Mouse (Mus musculus) adrenal gland, postnatal 10 days (tissue): Measurements from ENCODE around the gene Prdm2. TPM values are rescaled to one million over a fixed set of nuclear protein-coding genes. Genes with fewer than 3 reads are reported as not detected.

Experiments used
- DNase-seq: peaks from one replicate; pipeline ENCODE4 v3.0.0; 2021; ENCODE audit warnings: mixed read lengths
- total RNA-seq, 2 experiments: library from RNA; stranded (reverse); gene quantifications; 2 replicates each; pipeline ENCODE4 v1.2.3; 2021

The Prdm2 gene
- total RNA-seq, 2 experiments from 2014 or later, result 21.2 to 23.4 TPM

DNA sequence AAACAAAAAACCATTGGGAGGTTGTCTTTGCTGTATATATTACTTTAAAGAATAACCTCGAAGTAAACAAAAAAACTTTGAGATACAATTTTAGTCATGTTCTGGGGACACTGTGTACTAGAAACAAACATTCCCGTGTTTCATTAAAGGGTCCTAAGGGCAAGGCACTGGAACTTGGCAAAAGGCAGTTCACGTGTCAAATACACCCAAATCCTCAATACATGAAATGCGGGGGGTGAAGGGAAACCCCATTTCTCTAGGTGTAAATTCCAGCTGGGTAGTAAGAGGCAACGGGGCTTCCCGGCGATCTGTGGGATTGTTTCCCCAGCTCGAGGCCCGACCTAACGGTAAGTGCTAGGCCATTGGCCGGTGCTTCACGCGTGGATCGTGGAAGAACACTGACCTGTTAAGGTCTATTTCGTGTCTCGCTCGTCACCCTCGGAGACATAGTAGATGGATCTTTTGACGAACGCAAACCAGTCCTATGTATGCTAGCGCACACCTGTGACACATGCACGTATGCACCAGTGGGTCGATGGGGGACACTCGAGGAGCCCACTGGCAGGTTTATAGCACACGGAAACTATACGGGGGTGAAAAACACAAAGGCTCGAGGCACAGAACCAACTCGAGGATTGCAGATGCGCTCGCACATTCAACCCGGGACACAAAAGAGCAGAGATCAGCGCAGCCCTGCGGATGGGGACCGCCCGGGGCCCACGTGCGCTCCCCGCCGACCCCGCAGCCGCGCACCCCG is 1.0 kb downstream of the Prdm2 start:
- DNase-seq, result peak; percentile 32

DNA sequence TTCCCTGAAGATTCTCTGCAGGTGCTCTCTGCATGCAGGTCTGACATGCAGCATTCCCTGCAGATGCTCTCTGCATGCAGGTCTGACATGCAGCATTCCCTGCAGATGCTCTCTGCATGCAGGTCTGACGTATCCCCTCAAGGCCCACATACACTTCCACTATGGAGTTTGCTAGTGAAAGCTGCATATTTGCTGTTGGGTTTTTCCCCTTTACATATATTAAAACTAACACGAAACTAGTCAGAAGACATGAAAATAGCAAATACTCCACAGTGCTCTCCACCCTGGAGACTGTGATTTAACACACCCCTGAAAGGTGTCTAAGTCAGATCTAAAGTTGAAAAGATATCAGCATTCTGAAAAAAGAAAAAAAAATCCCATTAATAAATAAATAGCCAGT is 2.8 kb downstream of the Prdm2 start:
- no peak for DNase-seq

DNA sequence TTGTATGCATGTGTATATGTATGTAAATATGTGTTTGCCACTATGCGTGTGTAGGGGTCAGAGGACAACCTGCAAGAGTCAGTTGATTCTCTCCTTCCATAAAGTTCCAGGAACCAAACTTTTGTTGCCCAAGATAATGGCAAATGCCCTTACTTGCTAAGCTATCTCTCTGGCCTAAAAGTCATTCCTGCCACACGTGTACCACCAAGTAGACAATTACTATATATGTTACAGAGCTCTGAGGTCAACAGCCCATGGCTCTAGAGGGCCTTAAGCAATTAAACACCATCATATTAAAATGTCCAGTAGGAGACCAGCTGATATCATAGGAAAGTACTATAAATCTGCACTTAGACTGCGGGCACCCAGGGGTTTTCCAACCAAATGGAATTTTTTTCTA is 10.1 kb downstream of the Prdm2 start:
- no peak for DNase-seq

DNA sequence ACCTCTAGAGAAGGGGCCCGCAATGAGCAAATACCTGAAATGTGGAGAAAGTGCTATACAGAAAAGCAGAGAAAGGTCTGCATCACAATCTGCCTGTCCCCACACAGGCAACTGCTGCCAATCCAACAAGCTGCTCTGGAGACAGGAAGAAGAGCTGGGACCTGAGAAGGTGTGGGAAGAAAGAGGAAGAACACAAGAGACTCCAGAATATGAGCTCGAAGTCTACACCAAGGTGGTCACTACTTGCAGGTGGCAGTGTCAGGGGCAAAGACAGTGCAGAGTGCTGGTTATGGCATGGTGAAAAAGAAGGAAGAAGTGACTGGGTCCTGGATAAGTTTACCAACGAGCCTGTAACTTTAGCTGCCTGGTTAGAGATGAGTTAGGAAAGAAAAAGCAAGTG is 14.4 kb downstream of the Prdm2 start:
- DNase-seq, result no peak

DNA sequence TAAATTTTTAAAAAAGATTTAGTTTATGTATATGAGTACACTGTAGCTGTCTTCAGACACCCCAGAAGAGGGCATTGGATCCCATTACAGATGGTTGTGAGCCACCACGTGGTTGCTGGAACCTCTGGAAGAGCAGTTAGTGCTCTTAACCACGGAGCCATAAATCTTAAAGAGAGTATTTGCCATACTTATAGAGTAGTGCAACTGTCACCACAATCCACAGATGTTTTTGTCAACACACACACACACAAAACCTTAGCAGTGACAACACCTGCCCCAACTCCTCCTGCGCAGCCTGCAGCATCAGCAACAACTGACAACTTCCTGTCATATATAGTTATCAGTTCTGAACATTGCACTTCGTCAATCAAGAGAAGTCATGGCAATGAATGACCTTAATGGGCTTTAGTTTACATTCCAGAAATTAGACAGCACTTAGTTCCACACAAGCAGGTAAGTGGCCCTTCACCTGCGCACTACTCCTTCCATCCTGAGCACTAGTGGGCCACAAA is 14.9 kb downstream of the Prdm2 start:
- no peak for DNase-seq

DNA sequence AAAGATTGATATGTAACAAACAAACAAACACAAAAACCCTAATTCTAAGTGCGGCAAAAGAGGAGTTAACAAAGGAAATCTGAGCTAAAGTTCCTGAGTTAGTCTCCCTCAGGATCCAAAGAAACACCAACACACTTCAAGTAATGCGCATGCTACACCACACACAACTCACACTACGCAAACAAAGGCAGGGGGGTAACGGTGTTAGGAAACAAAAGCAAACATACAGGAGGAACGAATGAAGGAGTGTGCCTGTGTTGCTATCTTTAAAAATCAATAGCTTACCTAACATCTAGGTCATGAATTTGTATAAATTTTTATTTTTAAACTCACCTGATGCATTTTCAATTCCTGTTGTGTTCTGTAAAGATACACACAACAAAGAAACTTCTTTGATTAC is 18.5 kb downstream of the Prdm2 start:
- DNase-seq, result no peak

DNA sequence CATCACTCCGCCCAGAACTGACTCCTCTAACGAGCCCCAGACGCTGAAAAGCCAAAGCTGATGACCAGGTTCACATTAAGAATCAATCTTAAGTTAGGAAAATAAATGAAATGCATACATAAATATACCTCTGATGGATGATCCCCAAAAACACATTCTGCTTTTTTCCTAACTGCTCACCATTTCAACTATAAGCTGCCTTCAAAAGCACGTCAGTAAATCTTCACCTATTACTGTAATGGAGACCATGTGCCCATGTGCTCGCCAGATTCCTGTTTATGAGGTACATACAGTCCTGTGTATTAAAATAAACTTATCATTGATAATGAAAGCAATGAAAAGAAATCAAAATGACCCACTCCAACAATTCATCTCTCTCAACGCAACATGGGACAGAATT is 19.6 kb downstream of the Prdm2 start:
- no peak for DNase-seq

DNA sequence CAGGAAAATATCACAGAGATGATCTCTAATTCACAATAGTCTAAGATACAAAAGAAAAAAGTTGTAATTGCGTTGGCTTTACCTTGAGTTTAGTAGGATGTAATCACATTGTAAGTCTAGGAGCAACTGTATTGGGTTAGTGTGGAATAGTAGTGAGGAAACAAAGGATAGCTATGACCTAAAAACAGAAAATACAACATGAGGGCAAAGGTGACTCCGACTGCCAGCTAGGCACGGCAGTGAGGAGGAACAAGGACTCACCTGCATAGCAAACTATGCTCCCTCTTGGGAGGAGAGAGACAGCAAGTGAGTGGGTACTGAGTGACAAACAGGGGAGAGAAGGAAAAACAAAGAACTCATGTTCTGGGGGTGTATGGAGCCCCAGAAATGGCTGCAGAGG is 21.0 kb downstream of the Prdm2 start:
- DNase-seq, result no peak

DNA sequence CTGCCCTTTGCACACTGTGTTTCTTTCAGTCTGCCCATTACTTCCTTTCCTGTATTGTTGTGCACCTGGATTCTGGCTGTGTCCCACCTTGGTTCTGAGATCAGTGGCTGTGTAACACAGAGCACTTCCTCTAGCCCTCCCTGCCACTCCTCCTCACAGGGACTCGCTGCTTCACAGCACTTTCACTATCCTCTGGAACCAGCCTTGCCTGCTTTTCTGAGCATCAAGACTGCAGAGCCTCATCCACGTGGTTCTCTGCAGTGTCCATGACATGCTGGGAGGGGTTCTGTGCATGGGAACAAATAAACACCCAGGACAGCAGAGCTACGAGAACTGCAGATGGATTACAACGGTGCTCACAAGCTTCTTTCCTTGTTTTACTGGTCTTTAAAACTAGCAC is 22.1 kb downstream of the Prdm2 start:
- DNase-seq, result peak; percentile 7

DNA sequence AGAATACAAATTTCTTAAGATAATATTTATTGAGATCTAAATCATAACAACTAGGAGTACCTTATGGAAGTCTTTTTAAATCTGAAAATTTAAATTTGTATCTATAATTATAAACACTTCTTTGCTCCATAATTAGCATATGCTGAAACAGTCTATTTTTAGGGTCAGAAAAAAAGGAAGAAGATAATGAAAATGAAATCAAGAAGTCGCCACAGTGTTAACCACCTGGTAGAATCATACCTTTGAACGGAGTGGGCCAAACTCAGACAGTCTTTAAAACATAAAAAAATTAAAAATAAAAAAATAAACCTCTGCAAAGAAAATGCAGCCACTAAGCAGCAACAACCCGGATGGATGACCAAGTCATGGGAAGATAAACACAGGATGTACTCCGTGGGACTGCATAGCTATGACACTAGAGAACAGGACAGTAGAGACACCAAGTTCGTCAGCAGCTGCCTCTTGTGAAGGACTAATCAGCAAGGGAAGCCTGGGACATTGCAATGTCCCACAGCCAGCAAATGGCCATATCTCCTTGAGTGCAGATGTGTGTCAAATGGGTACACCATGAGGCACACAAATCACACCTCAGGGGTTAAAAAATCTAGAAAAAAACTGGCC is 24.1 kb downstream of the Prdm2 start:
- DNase-seq, result no peak

DNA sequence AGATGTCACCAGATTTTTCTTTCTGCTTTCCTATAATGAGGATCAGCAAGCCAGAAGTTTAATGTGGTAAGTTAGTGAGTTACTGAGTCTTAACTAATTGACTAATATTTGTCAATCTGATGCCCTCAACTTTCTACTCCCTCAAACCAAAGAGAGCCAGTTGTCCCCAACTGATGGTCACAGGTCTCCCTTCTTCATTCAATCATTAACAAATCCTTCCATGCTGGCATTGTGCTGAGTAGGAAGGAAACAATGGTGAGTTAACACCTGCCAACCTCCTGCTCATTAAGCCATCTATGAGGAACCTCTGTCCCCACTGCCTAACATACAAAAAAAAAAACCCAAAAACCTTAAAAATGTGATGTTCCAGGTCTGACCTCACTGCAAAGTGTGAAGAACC is 26.7 kb downstream of the Prdm2 start:
- DNase-seq, result no peak

DNA sequence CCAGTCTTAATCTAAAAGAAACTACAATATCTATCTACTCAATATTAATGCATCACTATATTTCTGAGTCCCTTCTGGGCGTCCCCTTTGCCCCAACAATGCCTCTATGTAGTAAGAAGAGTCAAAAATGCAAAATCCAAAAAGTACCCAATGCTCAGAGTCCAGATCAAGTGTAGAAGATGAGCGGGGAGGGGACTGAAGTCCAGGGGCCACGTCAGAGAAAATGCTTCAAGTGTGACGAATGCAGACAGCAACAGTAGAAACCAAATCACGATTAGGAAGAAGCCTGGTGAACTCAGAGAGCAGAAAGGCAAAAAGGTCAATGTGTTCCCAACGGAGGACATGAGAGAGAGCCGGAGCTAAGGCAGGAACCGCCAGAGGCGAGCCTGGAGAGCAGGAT is 27.3 kb downstream of the Prdm2 start:
- DNase-seq, result no peak

DNA sequence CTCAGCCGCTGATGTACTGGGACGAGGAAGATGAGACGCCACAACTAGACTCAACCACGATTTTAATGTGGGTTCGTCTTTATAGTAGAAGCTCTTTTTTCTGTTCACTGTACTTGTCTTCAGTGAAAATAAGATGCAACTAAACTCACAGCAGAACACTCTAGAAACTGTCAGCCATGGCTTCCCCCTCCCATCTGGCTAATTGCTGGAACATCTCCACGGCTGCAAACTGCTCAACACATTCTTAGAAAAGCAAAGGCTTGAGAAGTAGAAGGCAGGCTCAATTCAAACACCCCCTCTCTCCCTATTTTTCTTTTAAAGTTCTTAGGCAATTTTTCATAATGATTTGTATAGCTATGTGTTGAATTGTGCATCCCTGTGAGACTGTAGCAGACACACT is 29.7 kb downstream of the Prdm2 start:
- no peak for DNase-seq

DNA sequence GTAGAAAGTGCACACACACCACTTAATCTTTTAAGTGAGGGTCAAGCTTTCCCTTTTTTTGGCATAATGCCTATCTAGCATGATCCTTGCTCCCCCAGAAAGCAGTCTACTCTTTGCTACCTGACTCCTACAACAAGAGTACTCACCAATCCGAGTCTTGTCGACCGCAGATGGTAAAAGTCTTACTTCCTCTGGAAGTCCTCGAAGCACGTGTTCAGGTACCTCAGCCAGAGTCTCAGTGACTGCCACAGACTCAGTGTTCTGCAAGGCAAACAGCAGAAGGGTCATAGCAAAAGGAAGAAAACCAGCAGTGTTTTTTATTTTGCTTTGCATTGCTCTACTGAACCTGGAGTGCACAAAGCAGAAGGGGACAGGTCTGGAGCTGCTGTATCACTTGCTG is 32.1 kb downstream of the Prdm2 start:
- no peak for DNase-seq

DNA sequence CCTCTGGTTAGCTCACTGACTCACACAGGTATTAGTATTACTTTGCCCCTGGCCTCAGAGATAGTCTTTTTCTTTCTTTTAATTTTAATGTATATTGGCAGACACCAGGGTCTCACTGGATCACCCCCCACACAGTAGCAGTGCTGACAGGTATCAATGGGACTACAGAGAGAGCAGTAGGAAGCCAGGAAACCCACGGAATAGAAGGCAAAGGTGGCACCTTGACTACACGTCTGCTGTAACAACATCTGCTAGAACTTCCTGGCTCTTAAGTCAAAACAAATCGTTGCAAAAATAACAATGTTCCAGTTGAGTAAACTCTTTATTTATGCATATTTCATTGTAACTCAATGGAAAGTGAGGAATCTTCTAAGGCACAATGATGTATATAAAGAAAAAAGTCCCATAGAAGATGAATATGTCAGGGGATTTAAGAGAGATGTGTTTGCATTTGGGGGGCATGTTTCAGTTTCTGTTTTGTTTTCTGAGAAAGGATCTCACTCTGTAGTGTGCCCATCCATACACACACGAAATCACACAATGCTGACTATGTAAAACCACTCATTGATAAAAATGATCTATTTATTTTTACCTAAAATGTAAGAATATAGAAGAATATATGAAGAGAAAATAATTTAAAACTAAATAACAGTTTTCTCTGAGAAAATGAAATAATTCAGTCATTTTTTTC is 41.0 kb downstream of the Prdm2 start:
- no peak for DNase-seq

DNA sequence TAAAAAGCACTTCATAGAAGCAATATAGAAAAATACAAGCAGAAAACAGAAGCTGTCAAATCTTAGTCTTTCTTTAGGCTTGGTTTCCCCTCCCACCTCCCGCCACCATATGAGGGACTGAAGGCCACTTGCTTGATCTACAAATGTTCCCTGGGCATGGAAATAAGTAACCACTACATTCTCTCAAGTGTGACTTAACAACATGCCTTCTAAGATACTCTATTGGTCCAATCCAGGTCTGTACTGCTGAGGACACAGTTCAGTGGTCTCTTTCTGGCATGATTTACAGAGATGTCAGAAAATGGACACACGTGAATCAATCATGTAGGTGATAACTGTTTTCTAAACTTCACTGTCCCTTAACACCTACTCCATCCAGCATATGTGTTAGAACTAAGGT is 42.5 kb downstream of the Prdm2 start:
- DNase-seq, result no peak

DNA sequence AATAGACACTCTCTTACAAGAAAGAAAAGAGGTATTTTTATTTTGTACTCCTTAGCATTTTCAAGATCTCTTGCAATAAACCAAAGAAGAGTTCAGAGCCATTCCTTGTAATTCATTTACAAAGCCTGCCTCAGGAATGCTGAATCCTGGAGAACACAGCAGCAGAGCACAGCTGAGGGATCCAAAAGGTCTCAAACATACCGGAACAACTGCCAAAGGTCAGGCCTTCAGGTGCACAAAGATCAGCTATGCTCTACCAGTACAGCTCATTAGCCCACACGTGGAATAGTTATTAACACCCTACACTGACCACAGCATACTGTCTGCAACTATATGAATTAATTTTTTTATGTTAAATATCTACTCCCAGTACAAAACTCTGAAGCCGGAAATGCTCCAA is 44.7 kb downstream of the Prdm2 start:
- DNase-seq, result no peak

DNA sequence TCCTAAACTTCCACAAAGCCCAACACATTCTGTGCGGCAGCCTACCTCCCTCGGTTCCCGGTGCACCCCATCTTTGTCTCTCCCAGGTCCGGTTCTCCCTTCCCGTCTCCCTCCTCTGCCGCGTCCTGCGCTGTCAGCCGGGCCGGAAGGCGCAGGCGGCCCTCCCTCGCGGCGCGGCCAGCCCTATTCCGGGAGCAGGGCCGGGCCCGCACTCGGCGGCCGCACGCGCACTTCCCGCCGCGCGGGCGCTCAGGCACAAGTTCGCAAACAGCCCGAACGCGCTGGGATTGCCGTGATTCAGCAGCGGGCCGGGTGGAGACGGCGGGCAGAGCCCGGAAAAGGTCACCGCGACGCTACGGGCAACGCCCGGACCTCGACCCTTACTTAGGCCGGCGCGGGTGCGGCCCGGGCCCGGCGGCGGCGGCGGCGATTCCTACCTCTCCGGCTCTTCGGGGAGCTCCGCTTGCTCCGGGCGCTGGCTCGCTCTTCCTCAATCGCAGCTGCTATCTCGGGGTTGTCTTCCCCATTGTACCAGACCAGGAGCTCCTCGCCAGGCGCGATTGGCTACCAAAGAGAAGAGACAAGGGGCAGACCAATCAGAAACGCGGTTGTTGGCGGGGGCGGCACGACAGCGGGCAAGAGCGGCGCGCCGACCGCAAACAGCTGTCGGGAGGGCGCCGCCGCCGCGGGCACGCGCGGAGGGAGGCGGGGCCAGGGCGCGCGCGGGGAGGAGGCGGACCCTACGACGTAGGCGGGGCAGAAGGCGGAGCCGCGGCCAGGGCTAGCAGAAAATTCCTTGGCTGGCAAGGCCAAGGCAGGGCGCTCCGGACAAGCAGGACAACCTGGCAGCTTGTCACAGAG is 50.9 kb downstream of the Prdm2 start:
- peak; percentile 99 for DNase-seq

DNA sequence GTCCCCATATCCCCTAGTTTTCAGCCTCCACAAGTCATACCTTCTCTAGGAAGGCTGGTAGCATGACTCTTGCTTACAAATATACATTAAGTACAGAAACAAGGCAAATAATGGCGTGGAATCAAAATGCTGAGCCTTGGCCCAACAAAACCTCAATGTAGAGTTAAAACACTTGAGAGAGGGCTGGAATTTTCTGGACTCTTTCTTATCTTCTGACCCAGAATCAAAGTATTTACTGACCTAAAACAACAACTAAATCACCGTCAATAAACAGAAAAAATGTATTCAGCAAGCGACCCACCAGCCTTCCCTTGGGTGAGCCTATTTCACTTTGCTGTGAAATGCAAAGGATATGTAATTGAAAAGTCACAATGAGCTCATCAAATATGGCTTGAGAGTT is 52.0 kb downstream of the Prdm2 start:
- DNase-seq, result no peak

DNA sequence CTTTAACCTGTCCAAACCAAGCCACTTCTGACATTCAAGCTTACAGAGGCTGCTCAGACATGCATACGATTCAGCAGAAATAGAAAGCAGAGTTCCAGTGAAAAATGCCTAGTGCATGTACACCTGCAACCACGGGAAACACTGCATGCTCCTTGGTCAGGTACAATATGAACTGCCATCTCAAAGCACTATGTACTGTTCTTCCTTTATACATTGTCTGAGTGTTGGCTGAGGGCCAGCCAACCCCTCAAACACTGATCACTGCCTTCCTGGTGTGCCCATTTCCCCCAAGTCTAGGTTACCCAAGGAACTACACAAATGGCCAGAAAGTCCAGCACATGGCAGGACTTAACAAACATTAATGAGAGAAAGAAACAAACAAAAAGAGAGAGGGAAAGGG is 53.5 kb downstream of the Prdm2 start:
- DNase-seq, result no peak

DNA sequence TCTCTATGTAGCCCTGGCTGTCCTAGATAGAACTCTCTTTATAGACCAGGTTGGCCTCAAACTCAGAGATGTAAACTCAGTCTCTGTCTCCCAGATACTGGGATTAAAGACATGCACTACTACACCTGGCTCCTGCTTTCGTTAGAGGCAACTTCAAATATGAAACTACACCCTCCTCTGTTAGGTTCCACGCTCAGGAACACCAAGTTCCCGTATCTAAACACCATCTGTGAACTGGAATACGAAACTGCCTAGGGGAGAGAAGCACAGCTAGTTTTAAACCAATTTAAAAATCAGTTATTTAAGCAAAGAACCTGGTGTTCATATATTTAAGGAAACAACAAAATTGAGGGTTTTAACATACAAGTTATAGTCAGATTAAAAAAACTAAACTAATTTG is 56.9 kb downstream of the Prdm2 start:
- no peak for DNase-seq

DNA sequence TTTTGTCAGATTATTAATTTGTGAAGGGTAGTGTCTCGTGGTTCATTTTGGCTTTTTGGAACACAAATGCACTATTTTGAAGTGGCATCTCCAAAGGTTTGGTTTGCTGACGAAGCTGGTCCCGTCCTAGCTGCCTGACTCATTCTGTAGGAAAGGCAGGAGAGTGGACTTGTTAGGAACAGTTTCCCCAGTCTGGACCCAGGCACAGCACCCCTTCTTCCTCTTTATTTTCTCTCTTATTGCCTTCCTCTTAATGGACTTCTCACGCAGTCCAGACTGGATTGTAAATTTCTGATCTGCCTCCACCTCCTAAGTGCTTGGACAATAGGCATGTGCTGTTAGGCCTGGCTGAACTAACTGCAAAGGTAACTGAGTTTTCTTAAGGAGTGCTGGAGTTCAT is 57.8 kb downstream of the Prdm2 start:
- DNase-seq, result no peak

DNA sequence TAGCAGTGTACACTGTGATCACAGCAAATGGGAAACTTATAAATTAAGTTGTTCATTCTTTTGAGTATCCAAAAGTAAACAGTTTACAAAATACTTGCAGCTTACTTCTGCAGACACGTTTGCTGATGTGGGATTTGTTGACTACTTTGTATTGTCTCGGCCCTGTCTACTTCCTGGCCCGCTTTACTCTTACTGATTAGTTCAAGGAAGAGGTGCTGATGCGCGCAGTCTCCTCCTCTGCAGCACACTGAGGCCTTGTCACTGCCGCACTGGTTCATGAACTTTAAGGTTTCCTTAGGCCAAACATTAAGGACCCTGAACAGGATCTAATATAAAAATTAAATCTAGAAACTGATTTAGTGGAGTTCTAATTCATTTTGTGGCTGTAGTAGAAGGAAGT is 58.2 kb downstream of the Prdm2 start:
- DNase-seq, result no peak
